Mouse (Mus musculus) kidney, postnatal 0 days (tissue): ENCODE results near the gene Abca16. TPM values are rescaled to one million over a fixed set of nuclear protein-coding genes. Genes with fewer than 3 reads are reported as not detected.

Experiments used
- ATAC-seq: fragments of 200-750 bp; cut with Nextera tagmentation; replicated peaks from 2 replicates; pipeline ENCODE4 v1.8.0; 2017; ENCODE audit warnings: low read depth, moderate number of reproducible peaks, moderate TSS enrichment, moderate library complexity; ENCODE audit not compliant: low FRiP score
- DNase-seq: peaks from one replicate; pipeline ENCODE4 v3.0.0-alpha.2; 2016; ENCODE audit warnings: low spot score
- H3K27ac ChIP-seq: fragments of 300-500 bp; sonication (generic); 2 replicates; pipeline ENCODE4 v1.5.1; 2014; ENCODE audit warnings: mild to moderate bottlenecking
- H3K27me3 ChIP-seq: fragments of 300-500 bp; sonication (generic); 2 replicates; pipeline ENCODE4 v1.6.1; 2014; ENCODE audit warnings: low read length, mixed read lengths; ENCODE audit not compliant: insufficient read depth
- H3K36me3 ChIP-seq: fragments of 300-500 bp; sonication (generic); 2 replicates; pipeline ENCODE4 v1.6.1; 2014; ENCODE audit warnings: low read length, mixed read lengths; ENCODE audit not compliant: insufficient read depth
- H3K4me1 ChIP-seq: fragments of 300-500 bp; sonication (generic); replicated peaks from 2 replicates; pipeline ENCODE4 v1.6.1; 2014; ENCODE audit warnings: antibody characterized with exemption, low read length, mixed read lengths; ENCODE audit not compliant: insufficient read depth
- H3K4me2 ChIP-seq: fragments of 300-500 bp; sonication (generic); 2 replicates; pipeline ENCODE4 v1.6.1; 2014; ENCODE audit warnings: mild to moderate bottlenecking, low read length, moderate library complexity, mixed read lengths
- H3K4me3 ChIP-seq: fragments of 300-500 bp; sonication (generic); replicated peaks from 2 replicates; pipeline ENCODE4 v1.5.1; 2014; ENCODE audit warnings: low read depth, low read length
- H3K9ac ChIP-seq: fragments of 300-500 bp; sonication (generic); 2 replicates; pipeline ENCODE4 v1.6.1; 2014; ENCODE audit warnings: low read depth, low read length
- H3K9me3 ChIP-seq: fragments of 300-500 bp; sonication (generic); replicated peaks from 2 replicates; pipeline ENCODE4 v1.6.1; 2016; ENCODE audit warnings: low read length, inconsistent platforms, mixed read lengths
- CTCF ChIP-seq: IDR thresholded peaks from 2 replicates; pipeline ENCODE4 v1.5.1; 2016; ENCODE audit warnings: antibody characterized with exemption, low read depth, mild to moderate bottlenecking, moderate library complexity
- WGBS: fragments of 180-500 bp; shearing (Covaris S2); extraction: QIAGEN DNeasy Blood & Tissue Kit; methylation state at CpG from one replicate; pipeline ENCODE4 v1.1.7; 2014; 5-methylcytosine and 5-hydroxymethylcytosine counted together
- polyA plus RNA-seq: library from polyadenylated mRNA; unstranded; fragments of >200 nt; fragmentation: Nextera tagmentation; extraction: Ambion mirVana; gene quantifications from 2 replicates; pipeline ENCODE4 v1.2.1, GENCODE M21; 2015

Abca16 gene
- not detected in 2 replicates for polyA plus RNA-seq

DNA sequence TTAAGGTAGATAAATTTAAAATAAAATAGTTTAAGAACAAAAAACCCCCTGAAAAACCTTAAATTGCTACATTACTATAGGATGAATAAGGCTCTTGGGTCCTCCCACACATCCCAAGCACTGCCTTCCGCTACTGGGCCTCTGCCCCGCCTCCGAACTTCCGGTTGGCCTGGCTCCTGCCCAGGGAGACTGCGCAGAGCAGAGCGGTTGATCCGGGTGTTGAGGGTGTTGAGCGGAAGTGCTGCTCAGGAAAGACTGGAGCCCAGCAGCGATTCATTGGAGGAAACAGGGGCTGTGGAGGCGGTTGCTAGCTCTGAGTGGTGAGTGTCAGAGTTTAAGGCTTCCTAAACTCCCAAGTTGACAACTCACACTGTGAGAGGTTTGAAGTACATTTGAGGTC lies at the start of gene Abca16:
Gene Abca16, plus strand, starts transcription at position 201 of the 400 bp plus-strand sequence.
- ATAC-seq (no peak), DNase-seq (no peak)
- no peaks in the 10 kb centered on the region for H3K27me3 ChIP-seq
- no peak within 1 kb of the TSS for H3K9ac ChIP-seq
- no peaks in the 10 kb centered on the region for H3K36me3 ChIP-seq
- H3K27ac ChIP-seq, result no peak within 1 kb of the TSS
- H3K4me3 ChIP-seq, result no peak within 1 kb of the TSS
- no peak within 1 kb of the TSS for H3K4me2 ChIP-seq
- TF ChIP-seq CTCF, result no peak
- no peaks in the 10 kb centered on the region for H3K9me3 ChIP-seq
- no peaks in the 10 kb centered on the region for H3K4me1 ChIP-seq
- 63% methylated on average over 10 of the region's 10 CpGs for WGBS

DNA sequence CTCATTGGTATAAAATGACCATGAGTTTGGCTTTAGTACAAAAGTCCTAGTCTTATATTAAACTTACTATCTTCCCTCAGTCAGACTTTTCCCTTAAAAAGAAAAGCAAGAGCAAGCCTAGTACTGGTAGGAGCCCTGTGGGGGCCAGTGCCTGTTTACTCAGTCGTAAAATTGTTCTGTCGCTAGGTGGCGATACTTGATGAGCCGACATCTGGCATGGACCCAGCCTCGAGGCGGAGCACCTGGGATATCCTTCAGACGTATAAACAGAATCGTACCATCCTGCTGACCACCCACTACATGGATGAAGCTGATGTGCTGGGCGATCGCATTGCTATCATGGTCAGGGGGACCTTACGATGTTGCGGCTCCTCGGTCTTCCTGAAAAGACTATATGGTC lies 48.3 kb upstream of the Abca16 start:
- H3K4me2 ChIP-seq, result no peak overlapping the region
- no peaks in the 10 kb centered on the region for H3K9me3 ChIP-seq
- H3K4me1 ChIP-seq, result no peaks in the 10 kb centered on the region
- no peak for ATAC-seq
- H3K36me3 ChIP-seq, result no peaks in the 10 kb centered on the region
- H3K27me3 ChIP-seq, result no peaks in the 10 kb centered on the region
- peak; percentile 54 for TF ChIP-seq CTCF
- H3K4me3 ChIP-seq, result no peak overlapping the region
- peak; percentile 12 for DNase-seq
- H3K27ac ChIP-seq, result no peak overlapping the region
- 42% methylated on average over 13 of the region's 13 CpGs for WGBS
- H3K9ac ChIP-seq, result no peak overlapping the region

DNA sequence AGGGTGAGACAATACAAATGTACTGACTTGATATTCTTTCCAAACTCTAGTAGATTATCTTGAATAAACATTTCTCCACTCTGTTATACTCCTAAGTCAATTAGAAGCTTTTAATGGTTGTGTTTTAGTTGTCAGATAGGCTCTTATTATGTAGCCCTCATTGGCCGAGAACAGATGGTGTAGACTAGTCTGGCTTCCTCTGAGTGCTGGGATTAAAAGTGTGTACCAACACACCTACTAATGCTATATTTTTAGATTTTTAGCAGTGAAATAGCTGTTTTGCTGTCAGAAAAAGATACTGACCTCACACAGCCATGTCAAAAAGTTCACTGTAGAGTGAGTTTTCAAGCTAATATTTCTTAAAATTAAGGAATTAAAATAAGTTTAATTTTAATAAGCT lies 2.9 kb downstream of the Abca16 start:
- H3K36me3 ChIP-seq, result no peaks in the 10 kb centered on the region
- no peak overlapping the region for H3K9ac ChIP-seq
- no peaks in the 10 kb centered on the region for H3K27me3 ChIP-seq
- no peak overlapping the region for H3K4me3 ChIP-seq
- 82% methylated on average over 1 of the region's 1 CpGs for WGBS
- H3K27ac ChIP-seq, result no peak overlapping the region
- DNase-seq, result no peak
- no peaks in the 10 kb centered on the region for H3K4me1 ChIP-seq
- no peak for ATAC-seq
- no peak for TF ChIP-seq CTCF
- H3K9me3 ChIP-seq, result no peaks in the 10 kb centered on the region
- no peak overlapping the region for H3K4me2 ChIP-seq

DNA sequence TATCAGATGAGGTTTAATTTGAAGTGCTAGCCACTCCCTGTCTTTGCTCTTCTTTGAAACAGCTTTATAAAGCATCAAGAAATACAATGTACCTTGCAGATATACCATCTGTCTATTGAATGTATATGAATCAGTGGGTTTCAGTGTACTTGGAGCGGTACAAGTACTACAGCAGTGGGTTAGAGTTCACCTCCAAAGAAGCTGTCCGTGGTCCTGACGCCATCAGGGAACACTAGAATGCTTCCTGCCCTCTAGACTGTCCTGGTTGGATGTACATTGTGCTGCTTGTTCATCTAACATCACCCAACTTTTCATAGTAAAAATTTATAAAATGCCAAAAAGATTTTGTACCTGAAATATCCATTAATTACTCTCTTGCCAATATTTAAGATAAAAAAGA lies 17.2 kb downstream of the Abca16 start:
- Histone ChIP-seq H3K9me3 (no peaks in the 10 kb centered on the region), H3K36me3 (no peaks in the 10 kb centered on the region), H3K4me1 (no peaks in the 10 kb centered on the region), H3K27me3 (no peaks in the 10 kb centered on the region), H3K9ac (no peak overlapping the region), H3K4me3 (no peak overlapping the region), H3K4me2 (no peak overlapping the region), H3K27ac (no peak overlapping the region)
- 32% methylated on average over 3 of the region's 3 CpGs for WGBS
- DNase-seq, result peak; percentile 35
- no peak for TF ChIP-seq CTCF
- no peak for ATAC-seq

DNA sequence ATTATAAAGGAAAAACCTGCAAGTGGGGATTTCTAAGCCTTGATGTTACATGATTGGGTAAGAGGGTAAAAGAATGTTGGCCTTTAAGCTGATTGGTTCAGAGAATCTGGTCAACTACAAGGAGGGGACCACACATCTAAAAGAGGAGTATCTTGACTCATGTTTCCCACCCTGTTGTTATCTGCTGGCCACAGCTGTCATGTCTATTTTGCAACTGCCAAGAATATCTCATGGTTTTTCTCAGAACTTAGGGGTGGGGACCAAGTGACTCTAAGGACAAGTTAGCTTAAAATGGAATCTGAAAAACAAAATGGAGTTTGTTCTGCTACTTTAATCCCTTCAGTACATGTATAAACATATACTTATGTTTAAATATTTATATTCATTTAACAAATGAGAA lies 22.0 kb downstream of the Abca16 start:
- H3K27ac ChIP-seq, result no peak overlapping the region
- DNase-seq (no peak), ATAC-seq (no peak)
- no peaks in the 10 kb centered on the region for H3K9me3 ChIP-seq
- no peak for TF ChIP-seq CTCF
- H3K36me3 ChIP-seq, result no peaks in the 10 kb centered on the region
- H3K27me3 ChIP-seq, result no peaks in the 10 kb centered on the region
- no peak overlapping the region for H3K4me3 ChIP-seq
- no peak overlapping the region for H3K4me2 ChIP-seq
- H3K9ac ChIP-seq, result no peak overlapping the region
- no peaks in the 10 kb centered on the region for H3K4me1 ChIP-seq

DNA sequence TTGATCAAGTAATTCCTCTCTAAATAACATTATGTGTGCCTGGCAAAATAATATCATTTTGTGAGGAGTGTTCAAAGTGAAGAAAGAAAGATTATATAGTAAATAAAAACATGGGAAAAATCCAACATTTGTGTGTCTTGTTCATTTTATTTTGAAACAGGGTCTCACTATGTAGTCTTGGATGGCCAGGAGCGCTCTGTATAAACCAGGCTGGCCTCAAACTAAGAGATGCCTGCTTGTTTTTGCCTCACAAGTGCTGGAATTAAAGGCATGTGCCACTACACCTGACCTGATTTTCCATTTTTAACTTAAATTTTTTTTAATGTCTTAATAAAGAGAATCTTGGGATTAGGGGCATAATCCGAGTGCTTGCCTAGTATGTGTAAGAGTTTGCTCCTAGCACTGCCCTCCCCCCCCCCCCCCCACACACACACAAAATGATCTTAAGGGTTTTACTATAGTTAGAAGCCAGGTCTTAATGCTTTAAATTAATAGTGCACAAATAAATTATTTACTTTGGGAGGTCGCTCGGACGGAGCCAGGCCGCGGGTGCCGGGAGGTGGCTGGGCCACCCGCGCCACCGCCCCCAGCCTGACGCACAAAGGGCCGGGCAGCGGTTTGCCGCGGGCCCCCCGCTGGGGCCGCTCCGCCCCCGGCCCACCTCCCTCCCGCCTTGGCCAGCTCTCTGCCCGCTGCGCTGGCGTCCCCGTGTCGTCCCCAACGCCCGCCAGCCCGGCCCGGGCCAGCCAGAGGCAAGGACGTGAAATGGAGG lies 94.6 kb downstream of the Abca16 start:
- DNase-seq, result no peak

More for the DNA sequence above, 94.6 kb downstream of the Abca16 start:
- Histone ChIP-seq H3K4me3 (peak overlapping the region; percentile 33; the same call in 1 of the 2 replicates), H3K9ac (peak overlapping the region; percentile 46; the same call in 1 of the 2 replicates), H3K9me3 (no peaks in the 10 kb centered on the region), H3K36me3 (no peaks in the 10 kb centered on the region), H3K27ac (no peak overlapping the region), H3K4me2 (peak overlapping the region; percentile 73), H3K4me1 (no peaks in the 10 kb centered on the region), H3K27me3 (no peaks in the 10 kb centered on the region)
- WGBS, result 14% methylated on average over 30 of the region's 31 CpGs
- ATAC-seq, result peak; percentile 40; the same call in 1 of the 2 replicates
- no peak for TF ChIP-seq CTCF
